Mouse (Mus musculus): Measurements from ENCODE around the gene Atg7.

DNA sequence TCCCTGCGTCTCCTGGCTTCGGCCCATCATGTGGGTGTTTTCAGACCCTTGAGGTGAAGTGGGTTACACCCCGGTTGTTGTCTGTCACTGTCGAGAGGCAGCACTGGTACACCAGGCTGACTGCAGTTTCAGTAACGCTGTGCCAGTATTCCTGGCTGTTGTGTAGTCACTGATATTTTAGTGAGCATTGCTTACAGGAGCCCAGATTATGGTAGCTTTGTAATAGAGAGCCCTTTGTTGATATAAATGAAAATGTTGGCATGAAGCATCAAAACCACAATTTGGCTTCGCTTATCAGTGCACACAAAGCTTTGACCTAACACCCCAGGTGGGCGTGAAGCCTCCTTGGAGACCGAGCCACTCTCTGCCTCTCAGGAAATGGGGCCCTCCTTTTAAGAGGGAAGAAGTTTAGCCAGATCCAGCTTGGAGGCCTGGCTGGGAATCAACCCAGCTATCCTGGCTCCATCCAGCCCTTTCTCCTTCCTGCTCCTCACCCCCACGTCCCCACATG is 177.1 kb downstream of the Atg7 start:
- TF ChIP-seq CTCF (IDR thresholded peaks at IDR 0.05; ENCODE audit: low read depth) = no peak
- no peak for TF ChIP-seq EP300 (IDR thresholded peaks at IDR 0.05; ENCODE audit: low read depth)
